Mouse (Mus musculus): ENCODE data around the gene Traf3ip1. TPM values are rescaled to one million over a fixed set of nuclear protein-coding genes. Genes with fewer than 3 reads are reported as not detected.

Traf3ip1 gene
- total and polyA plus RNA-seq, 3 experiments = 5.0 to 7.5 (median 5.9) TPM

- Histone ChIP-seq H3K27ac (ENCODE audit: insufficient read depth, low read depth) (no peak overlapping the region), H3K9me3 (replicated peaks; ENCODE audit: low read length) (no peaks in the 10 kb centered on the region), H3K27me3 (replicated peaks) (no peaks in the 10 kb centered on the region), H3K36me3 (replicated peaks in 1 of 2; ENCODE audit: control insufficient read depth in 1 of 2, insufficient read depth in 1 of 2, low read length in 1 of 2) (no peaks in the 10 kb centered on the region), H3K4me2 (ENCODE audit: insufficient read depth, low read depth, poor library complexity, severe bottlenecking) (no peak overlapping the region), H3K79me2 (replicated peaks; ENCODE audit: control insufficient read depth, extremely low read depth, insufficient read depth, poor library complexity, severe bottlenecking) (no peaks in the 10 kb centered on the region), H3K9ac (ENCODE audit: insufficient read depth, low read depth) (no peak overlapping the region), H3K4me1 (ENCODE audit: control insufficient read depth in 1 of 2, insufficient read depth in 2 of 2) (peaks cover 7 to 18% of the 10 kb centered on the region in 2 experiments; a peak in 2 of 4 replicates), H3K4me3 (replicated peaks in 1 of 3; ENCODE audit: low read depth in 2 of 3, low read length in 2 of 3, poor library complexity in 1 of 3) (no peak overlapping the region)
- no peak for DNase-seq (ENCODE audit: extremely low read depth)
- dilution Hi-C loops (cut with MboI; ENCODE audit: extremely low pct_ligation_motif_present, extremely low pct_unique_long_range_greater_than_20kb, low sequenced_read_pairs) = no loop called here
- TF ChIP-seq SIN3A (IDR thresholded peaks at IDR 0.05; ENCODE audit: low read length) = no peak
- no peak for TF ChIP-seq ZNF384 (IDR thresholded peaks at IDR 0.05; ENCODE audit: low read depth, low read length)
- TF ChIP-seq JUND (conservative IDR thresholded peaks at IDR 0.05; ENCODE audit: low read depth, low read length) = no peak
- in situ Hi-C loops (cut with MboI; ENCODE audit: low pct_ligation_motif_present, low pct_unique_long_range_greater_than_20kb, low sequenced_read_pairs) = no loop called here
Measured at GRCm38 (mm10) chr1:91485422-91485821, 9.0 kb upstream of the Traf3ip1 start.

- H3K4me2 ChIP-seq (ENCODE audit: insufficient read depth, low read depth, poor library complexity, severe bottlenecking) = no peak overlapping the region
- no peak overlapping the region for H3K27ac ChIP-seq (ENCODE audit: insufficient read depth, low read depth)
- TF ChIP-seq MAX (IDR thresholded peaks at IDR 0.05; ENCODE audit: low read length) (no peak), NRF1 (IDR thresholded peaks at IDR 0.05; ENCODE audit: low read depth, low read length) (no peak), CTCF (conservative IDR thresholded peaks at IDR 0.05 in 1 of 2, IDR thresholded peaks at IDR 0.05 in 1 of 2; ENCODE audit: low read depth in 2 of 2, low read length in 2 of 2) (0 out of 4 replicates have a peak, but pooled peaks of 1 of the 2 experiments have one; percentile 2)
- no peak for DNase-seq (ENCODE audit: extremely low read depth)
- H3K79me2 ChIP-seq (replicated peaks; ENCODE audit: control insufficient read depth, extremely low read depth, insufficient read depth, poor library complexity, severe bottlenecking) = no peaks in the 10 kb centered on the region
- H3K4me3 ChIP-seq (replicated peaks in 1 of 3; ENCODE audit: low read depth in 2 of 3, low read length in 2 of 3, poor library complexity in 1 of 3) = no peak overlapping the region
- no peaks in the 10 kb centered on the region for H3K27me3 ChIP-seq (replicated peaks)
- no peaks in the 10 kb centered on the region for H3K9me3 ChIP-seq (replicated peaks; ENCODE audit: low read length)
- dilution Hi-C loops (cut with MboI; ENCODE audit: extremely low pct_ligation_motif_present, extremely low pct_unique_long_range_greater_than_20kb, low sequenced_read_pairs) = no loop called here
- H3K9ac ChIP-seq (ENCODE audit: insufficient read depth, low read depth) = no peak overlapping the region
- in situ Hi-C loops (cut with MboI; ENCODE audit: low pct_ligation_motif_present, low pct_unique_long_range_greater_than_20kb, low sequenced_read_pairs) = no loop called here
- H3K36me3 ChIP-seq (replicated peaks in 1 of 2; ENCODE audit: control insufficient read depth in 1 of 2, insufficient read depth in 1 of 2, low read length in 1 of 2) = no peaks in the 10 kb centered on the region
- H3K4me1 ChIP-seq (ENCODE audit: control insufficient read depth in 1 of 2, insufficient read depth in 2 of 2) = peaks cover 7 to 16% of the 10 kb centered on the region in 2 experiments; a peak in 2 of 4 replicates
Measured at GRCm38 (mm10) chr1:91486165-91486564, 8.3 kb upstream of the Traf3ip1 start.

GRCm38 (mm10) chr1:91490322-91490721, 4.1 kb upstream of the Traf3ip1 start:
- Histone ChIP-seq H3K36me3 (replicated peaks in 1 of 2; ENCODE audit: control insufficient read depth in 1 of 2, insufficient read depth in 1 of 2, low read length in 1 of 2) (no peaks in the 10 kb centered on the region), H3K4me3 (replicated peaks in 1 of 3; ENCODE audit: low read depth in 2 of 3, low read length in 2 of 3, poor library complexity in 1 of 3) (no peak overlapping the region), H3K4me2 (ENCODE audit: insufficient read depth, low read depth, poor library complexity, severe bottlenecking) (no peak overlapping the region), H3K27me3 (replicated peaks) (peaks cover 14% of the 10 kb centered on the region), H3K27ac (ENCODE audit: insufficient read depth, low read depth) (no peak overlapping the region), H3K9me3 (replicated peaks; ENCODE audit: low read length) (no peaks in the 10 kb centered on the region), H3K4me1 (ENCODE audit: control insufficient read depth in 1 of 2, insufficient read depth in 2 of 2) (peaks cover 6 to 12% of the 10 kb centered on the region in 2 experiments), H3K9ac (ENCODE audit: insufficient read depth, low read depth) (no peak overlapping the region), H3K79me2 (replicated peaks; ENCODE audit: control insufficient read depth, extremely low read depth, insufficient read depth, poor library complexity, severe bottlenecking) (no peaks in the 10 kb centered on the region)
- in situ Hi-C loops (cut with MboI; ENCODE audit: low pct_ligation_motif_present, low pct_unique_long_range_greater_than_20kb, low sequenced_read_pairs) (loop anchor here (5.0 kb wide), 1 partner anchor 63 kb away; no protein-coding TSS in a partner anchor), dilution Hi-C loops (cut with MboI; ENCODE audit: extremely low pct_ligation_motif_present, extremely low pct_unique_long_range_greater_than_20kb, low sequenced_read_pairs) (no loop called here)
- no peak for DNase-seq (ENCODE audit: extremely low read depth)
- TF ChIP-seq USF2 (conservative IDR thresholded peaks at IDR 0.05; ENCODE audit: low read depth, low read length) (no peak), MAX (IDR thresholded peaks at IDR 0.05; ENCODE audit: low read length) (no peak), SIN3A (IDR thresholded peaks at IDR 0.05; ENCODE audit: low read length) (no peak), KAT2A (IDR thresholded peaks at IDR 0.05; ENCODE audit: insufficient replicate concordance, low read length) (no peak), CHD1 (IDR thresholded peaks at IDR 0.05; ENCODE audit: low read depth, low read length) (no peak), E2F4 (IDR thresholded peaks at IDR 0.05; ENCODE audit: insufficient replicate concordance, low read depth, low read length) (no peak), CTCF (conservative IDR thresholded peaks at IDR 0.05 in 1 of 2, IDR thresholded peaks at IDR 0.05 in 1 of 2; ENCODE audit: low read depth in 2 of 2, low read length in 2 of 2) (no peak), USF1 (IDR thresholded peaks at IDR 0.05; ENCODE audit: low read depth, low read length) (no peak), EP300 (IDR thresholded peaks at IDR 0.05; ENCODE audit: low read length) (no peak), ZC3H11A (IDR thresholded peaks at IDR 0.05; ENCODE audit: low read depth, low read length) (no peak), TBP (conservative IDR thresholded peaks at IDR 0.05; ENCODE audit: low read depth, low read length) (no peak)

Measured in CH12.LX (cell line).